Mouse (Mus musculus) ovary, postnatal 10 days (tissue): ENCODE data around the gene Cpeb4.
"Not testable (repeated sequence)": the region's sequence is repeated elsewhere in the genome, so short reads cannot be mapped to it uniquely, and the experiment has no call there.

Experiments
- DNase-seq: peaks from one replicate; pipeline ENCODE4 v3.0.0; 2022; ENCODE audit warnings: low spot score

The Cpeb4 gene

DNA sequence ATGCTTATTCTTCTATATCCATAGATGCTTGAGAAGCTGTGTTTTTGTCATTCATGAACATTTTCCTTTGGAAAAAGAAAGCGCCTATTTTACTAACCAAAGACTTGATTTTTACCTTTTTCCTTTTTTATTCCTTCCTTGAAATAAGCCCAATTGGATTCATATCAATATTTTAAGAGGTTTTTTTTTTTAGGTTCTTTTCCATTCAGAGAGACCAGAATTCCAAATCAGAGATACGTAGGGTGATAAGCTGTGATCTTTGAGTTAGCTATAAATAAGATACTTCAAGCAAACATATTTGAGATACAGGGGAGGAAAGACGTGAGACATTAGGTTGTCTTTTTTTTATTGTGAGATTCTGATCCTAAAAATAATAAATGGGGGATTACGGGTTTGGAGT lies at the start of gene Cpeb4:
Cpeb4 (plus strand) TSS at position 301 of the 400 bp plus-strand sequence.
- no peak for DNase-seq

DNA sequence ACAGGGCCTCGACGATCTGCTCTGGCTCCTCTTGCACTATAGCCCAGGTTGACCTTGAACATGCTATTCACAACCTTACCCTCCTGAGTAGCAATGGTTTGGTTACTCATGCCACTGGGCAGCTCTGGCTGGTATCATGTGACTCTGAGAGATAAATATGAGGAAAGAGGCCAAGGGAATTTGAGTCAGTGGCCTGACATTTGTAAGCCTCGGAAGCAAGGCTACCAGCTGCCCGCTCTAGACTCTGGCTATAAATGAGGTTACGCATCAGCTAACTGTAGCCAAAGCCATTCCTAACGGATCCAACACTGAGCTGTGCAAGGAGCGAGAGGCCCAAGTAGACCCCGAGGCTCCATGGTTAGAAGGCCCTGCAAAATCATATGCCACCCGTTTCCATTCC lies 49.5 kb upstream of the Cpeb4 start:
- no peak for DNase-seq

DNA sequence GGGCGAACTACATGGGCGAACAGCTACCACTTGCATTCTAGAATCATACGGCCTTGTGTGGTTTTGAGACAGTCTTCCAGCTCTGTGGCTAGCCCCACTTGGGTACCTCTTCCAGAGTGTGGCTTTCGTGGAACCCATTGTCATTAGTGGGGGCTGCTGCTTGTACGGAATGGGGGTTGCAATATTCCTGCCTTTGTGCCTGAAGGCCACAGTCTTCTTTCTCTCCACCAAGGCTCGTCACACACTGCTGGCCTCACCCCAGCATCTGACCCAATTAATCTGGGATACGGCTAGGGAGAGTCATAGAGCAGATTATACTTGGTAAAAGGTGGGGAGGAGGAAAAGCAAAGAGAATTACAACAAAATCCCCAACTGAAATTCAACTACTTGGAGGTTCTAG lies 48.5 kb upstream of the Cpeb4 start:
- DNase-seq, result no peak

GRCm38 (mm10) chr11:31824504-31825166 lies 47.4 kb upstream of the Cpeb4 start:
- no peak for DNase-seq

DNA sequence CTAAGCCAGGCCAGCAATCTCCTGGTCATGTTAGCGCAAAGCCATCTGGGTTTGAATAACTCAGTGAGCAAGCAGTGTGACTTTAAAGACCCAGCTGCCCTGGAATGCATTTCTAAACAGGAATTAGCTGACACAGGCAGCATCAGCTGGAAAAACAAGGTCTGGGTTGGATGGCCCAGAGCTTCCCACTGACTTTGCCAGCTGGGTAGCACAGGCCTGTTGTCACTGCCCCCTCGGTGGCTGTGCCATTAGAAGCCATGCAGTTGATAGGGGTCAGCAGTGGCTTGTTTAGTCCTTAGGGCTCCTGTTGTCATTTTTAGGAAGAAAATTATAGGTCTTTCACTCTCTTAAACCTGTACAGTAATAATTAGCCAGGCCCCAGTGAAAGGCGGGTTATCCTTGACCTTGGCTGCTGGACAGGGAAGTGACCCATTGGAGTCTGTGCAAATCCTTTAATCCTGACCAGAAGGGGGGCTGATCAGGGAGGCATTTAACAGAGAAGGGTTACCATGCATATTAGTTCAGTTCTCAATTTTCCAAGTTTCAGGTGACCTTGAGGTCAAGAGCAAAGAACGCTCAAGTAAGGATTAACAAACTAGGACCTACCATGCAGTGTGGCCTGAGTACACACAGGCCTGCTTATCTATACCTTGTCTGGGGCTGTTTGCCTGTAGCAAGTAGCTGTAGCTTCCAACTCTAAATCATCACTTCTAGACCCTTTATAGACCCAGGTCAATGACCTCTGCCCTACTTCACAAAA lies 43.8 kb upstream of the Cpeb4 start:
- no peak for DNase-seq

DNA sequence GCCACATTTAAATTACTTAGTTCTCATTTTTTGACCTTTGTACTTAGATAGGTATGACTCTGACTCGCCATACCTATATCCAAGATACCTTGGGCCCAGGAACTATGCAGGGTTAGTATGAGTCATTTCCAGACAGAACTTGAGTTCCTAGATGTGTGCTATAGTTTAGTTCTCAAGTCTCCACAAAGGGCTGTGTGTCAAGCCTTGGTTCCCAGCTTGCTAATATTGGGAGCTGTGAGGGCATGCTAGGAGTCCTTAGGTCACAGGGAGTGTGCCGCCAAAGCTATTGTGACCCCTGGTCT lies 43.3 kb upstream of the Cpeb4 start:
- no peak for DNase-seq

DNA sequence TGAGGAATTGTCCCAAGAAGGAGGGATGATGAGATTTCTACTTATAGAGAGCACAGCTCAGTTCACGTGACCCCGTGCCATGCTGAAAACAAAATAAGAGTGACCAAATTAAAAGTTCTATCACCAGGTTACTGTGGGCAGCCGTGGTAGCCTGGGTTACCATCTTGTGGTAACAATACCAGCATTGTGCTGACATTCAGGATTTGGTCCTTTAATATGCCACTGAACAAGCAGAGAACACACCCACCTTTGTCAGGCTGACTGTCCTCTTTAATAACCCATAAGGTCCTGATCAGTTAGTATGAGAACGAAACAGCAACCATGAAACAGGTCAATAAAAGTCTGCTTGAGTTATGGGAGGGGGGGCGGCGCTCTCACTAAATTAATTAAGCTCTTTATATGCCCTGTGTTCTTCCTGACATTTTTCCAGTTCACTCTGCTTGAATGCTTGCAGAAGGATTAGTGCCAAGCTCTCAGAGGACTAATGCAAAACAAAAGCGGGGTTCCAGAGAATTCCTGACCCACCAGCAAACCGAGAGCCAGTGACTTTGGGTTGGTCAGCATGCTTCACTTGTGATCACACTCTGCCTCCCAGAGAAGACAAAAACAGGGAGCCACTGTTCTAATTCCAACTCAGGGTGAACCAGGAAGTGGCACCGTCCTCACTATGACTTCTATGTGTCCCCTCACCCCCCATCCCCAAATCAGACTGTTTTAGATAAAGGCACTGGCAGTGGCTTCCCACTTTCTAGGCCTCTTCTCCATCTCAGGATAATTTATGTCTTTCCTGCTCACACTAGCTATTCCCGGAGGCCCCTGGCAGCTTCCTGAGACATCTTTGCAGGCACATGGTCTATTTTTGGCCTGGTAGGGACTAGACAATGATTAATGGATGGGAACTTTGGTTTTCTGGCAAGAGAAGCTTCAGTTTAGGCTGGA lies 41.5 kb upstream of the Cpeb4 start:
- no peak for DNase-seq

- DNase-seq, result no peak
Observed at GRCm38 (mm10) chr11:31831451-31831850, 40.6 kb upstream of the Cpeb4 start.

- no peak for DNase-seq
Observed at GRCm38 (mm10) chr11:31831983-31832382, 40.0 kb upstream of the Cpeb4 start.

DNA sequence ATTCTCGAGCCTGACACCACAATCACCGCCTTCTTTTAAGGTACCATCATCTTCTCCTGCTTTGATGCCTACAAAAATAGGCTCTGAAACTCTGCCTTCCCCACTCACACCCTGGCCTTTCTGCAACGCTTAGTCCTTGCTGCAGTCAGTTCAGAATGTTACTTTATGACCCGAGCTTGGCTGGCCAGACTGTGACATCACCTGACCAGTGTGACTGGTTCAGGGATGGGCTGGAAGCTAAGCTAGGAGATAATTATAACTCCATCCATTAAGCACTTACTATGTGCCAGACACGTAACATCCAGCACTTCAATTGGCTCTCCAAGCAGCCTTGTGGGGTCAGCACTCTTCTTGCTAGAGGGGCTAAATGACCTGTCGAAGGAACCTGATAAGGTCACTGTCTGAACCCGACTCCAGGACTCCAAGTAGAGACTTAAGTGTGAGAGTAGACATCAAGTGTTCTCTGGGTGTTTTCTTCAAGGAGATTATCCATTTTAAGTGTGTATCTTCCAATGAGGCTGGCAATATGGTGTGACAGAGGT lies 39.5 kb upstream of the Cpeb4 start:
- no peak for DNase-seq

- no peak for DNase-seq
Observed at GRCm38 (mm10) chr11:31833506-31833905, 38.5 kb upstream of the Cpeb4 start.

GRCm38 (mm10) chr11:31835352-31835751 lies 36.7 kb upstream of the Cpeb4 start:
- no peak for DNase-seq

GRCm38 (mm10) chr11:31837243-31837642 lies 34.8 kb upstream of the Cpeb4 start:
- no peak for DNase-seq

GRCm38 (mm10) chr11:31837753-31838152 lies 34.3 kb upstream of the Cpeb4 start:
- no peak for DNase-seq

GRCm38 (mm10) chr11:31838442-31839083 lies 33.4 kb upstream of the Cpeb4 start:
- DNase-seq, result no peak

GRCm38 (mm10) chr11:31839084-31839460 lies 32.9 kb upstream of the Cpeb4 start:
- no peak for DNase-seq

GRCm38 (mm10) chr11:31842171-31842959 lies 29.6 kb upstream of the Cpeb4 start:
- no peak for DNase-seq

- DNase-seq, result no peak
Observed at GRCm38 (mm10) chr11:31843177-31843833, 28.7 kb upstream of the Cpeb4 start.

DNA sequence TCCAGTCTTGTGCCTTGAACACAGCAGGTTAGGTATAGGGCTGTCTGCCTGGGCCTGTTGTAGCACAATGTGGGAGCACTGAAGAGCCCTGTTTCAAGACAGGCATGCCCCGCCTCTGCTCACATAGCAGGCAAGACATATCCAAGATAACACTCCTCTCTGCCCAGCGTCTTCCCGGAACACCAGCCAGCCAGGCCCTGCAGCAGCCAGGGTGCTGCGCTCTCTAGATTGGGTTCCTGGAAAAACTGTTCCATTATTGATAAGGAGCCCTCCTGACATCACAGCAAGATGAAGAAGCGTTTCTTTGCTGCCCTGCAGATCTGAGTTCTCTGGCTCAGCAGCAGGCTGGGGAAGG lies 28.2 kb upstream of the Cpeb4 start:
- DNase-seq, result no peak

- DNase-seq, result not testable (repeated sequence)
Observed at GRCm38 (mm10) chr11:31845111-31845510, 26.9 kb upstream of the Cpeb4 start.
